Mouse (Mus musculus) spleen, adult 2 months (tissue): ENCODE measurements around the gene Epas1. TPM values are rescaled to one million over a fixed set of nuclear protein-coding genes. Genes with fewer than 3 reads are reported as not detected.

Experiments
- DNase-seq, 2 experiments: peaks; one replicate each; pipeline versions ENCODE4 v3.0.0 to v3.0.0-alpha.2; 2012 to 2021; ENCODE audit warnings: low spot score in 2 of 2, low read depth in 1 of 2
- H3K27ac ChIP-seq: fragments of 200-500 bp; 2 replicates; pipeline ENCODE4 v1.5.1; 2012; ENCODE audit warnings: low read length, inconsistent platforms; ENCODE audit not compliant: insufficient read depth
- H3K27me3 ChIP-seq: fragments of 200-500 bp; 2 replicates; pipeline ENCODE4 v1.6.1; 2012; ENCODE audit warnings: mild to moderate bottlenecking, moderate library complexity, low read length, inconsistent platforms; ENCODE audit not compliant: control insufficient read depth, insufficient read depth
- H3K36me3 ChIP-seq: fragments of 200-500 bp; 2 replicates; pipeline ENCODE4 v1.6.1; 2012; ENCODE audit warnings: mild to moderate bottlenecking, low read length, inconsistent platforms; ENCODE audit not compliant: control insufficient read depth, insufficient read depth
- H3K4me1 ChIP-seq: fragments of 200-500 bp; 2 replicates; pipeline ENCODE4 v1.6.1; 2011; ENCODE audit warnings: inconsistent platforms; ENCODE audit not compliant: control insufficient read depth, insufficient read depth, insufficient read length
- H3K4me3 ChIP-seq: fragments of 200-500 bp; 2 replicates; pipeline ENCODE4 v1.5.1; 2011; ENCODE audit warnings: mild to moderate bottlenecking, inconsistent platforms; ENCODE audit not compliant: insufficient read depth, insufficient read length; ENCODE audit errors: extremely low read depth
- CTCF ChIP-seq: fragments of 200-500 bp; IDR thresholded peaks from 2 replicates; pipeline ENCODE4 v1.5.1; 2011; ENCODE audit warnings: mild to moderate bottlenecking, inconsistent platforms; ENCODE audit not compliant: insufficient read depth, insufficient read length, insufficient replicate concordance; ENCODE audit errors: extremely low read depth
- POLR2A ChIP-seq: fragments of 200-500 bp; IDR thresholded peaks from 2 replicates; pipeline ENCODE4 v1.6.1; 2011; ENCODE audit warnings: low read depth, low read length, inconsistent platforms
- WGBS: fragments of 180-500 bp; shearing (Covaris S2); methylation state at CpG from one replicate; pipeline ENCODE4 v1.1.7; 2018; 5-methylcytosine and 5-hydroxymethylcytosine counted together
- polyA plus RNA-seq: library from polyadenylated mRNA; depleted of rRNA; stranded (reverse); fragments of >200 nt; gene quantifications from 2 replicates; pipeline ENCODE4 v1.2.3, GENCODE M21; 2012

Gene Epas1
- polyA plus RNA-seq, 1 experiment = 40.1 TPM

- no peak for DNase-seq
- 58% methylated on average over 4 of the region's 4 CpGs for WGBS
Measured at GRCm38 (mm10) chr17:86733644-86734043, 19.9 kb upstream of the Epas1 start.

DNA sequence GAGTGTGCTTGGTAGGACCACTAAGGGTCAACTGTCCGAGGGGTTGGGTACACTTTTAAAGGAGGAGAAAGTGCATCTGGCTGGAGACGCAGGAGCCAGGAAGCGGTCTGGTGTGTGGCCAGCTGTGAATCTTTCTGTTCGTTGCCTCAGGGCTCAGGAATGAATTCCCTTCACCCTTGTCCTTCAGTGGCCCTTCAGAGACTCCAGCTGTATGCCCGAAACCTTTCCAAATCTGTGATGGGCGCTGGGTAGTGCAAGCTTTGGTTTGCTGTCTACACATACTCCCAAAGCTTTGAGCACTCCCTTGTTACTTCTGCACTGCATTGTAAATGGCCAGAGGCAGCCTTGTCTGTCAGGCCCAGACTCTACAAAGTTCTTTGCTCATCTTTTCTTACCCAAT is 15.0 kb upstream of the Epas1 start:
- 82% methylated on average over 6 of the region's 6 CpGs for WGBS
- DNase-seq = no peak

More at GRCm38 (mm10) chr17:86733644-86734043, 19.9 kb upstream of the Epas1 start:
- Histone ChIP-seq H3K36me3 (no peaks in the 10 kb centered on the region), H3K4me1 (peaks cover 10% of the 10 kb centered on the region; the same call in 1 of the 2 replicates), H3K4me3 (no peak overlapping the region), H3K27ac (no peak overlapping the region), H3K27me3 (no peaks in the 10 kb centered on the region)
- TF ChIP-seq POLR2A = no peak
- TF ChIP-seq CTCF = no peak

DNA sequence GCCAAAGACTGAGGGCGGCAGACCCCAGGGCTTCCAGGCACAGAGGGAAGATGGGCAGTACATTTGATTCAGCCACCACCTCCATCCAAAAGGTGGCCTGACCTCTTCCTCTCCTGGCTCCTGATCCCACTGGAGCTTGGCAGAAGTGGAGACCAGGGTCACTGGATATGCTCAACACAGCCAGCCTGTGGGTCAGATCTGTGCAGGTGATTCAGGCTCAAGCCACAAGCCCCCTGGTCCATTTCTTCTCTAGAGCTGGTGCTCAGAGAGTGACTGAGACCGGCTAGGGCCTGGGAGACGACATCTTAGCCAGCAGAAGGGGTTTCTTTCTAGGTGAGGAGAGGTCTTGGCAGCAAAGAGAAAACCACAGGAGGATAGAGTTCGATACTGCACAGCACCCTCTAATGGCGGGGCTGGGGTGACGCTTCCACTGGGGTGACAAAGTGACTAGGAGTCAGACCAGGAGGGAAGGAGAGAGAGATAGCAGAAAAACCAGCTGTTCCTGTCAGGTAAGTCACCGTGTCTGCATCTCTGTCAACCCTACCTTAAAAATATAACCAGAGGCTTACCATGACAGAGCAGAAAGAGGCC is 10.1 kb upstream of the Epas1 start:
- 76% methylated on average over 7 of the region's 7 CpGs for WGBS
- Histone ChIP-seq H3K27ac (no peak overlapping the region), H3K27me3 (no peaks in the 10 kb centered on the region), H3K4me3 (no peak overlapping the region), H3K36me3 (no peaks in the 10 kb centered on the region), H3K4me1 (no peaks in the 10 kb centered on the region)
- no peak for DNase-seq
- peak; percentile 10; the same call in 1 of the 2 replicates for TF ChIP-seq CTCF
- TF ChIP-seq POLR2A = no peak

More for the DNA sequence above, 15.0 kb upstream of the Epas1 start:
- Histone ChIP-seq H3K4me3 (no peak overlapping the region), H3K4me1 (no peaks in the 10 kb centered on the region), H3K36me3 (no peaks in the 10 kb centered on the region), H3K27me3 (no peaks in the 10 kb centered on the region), H3K27ac (no peak overlapping the region)
- TF ChIP-seq POLR2A (no peak), CTCF (no peak)

- Histone ChIP-seq H3K27ac (no peak overlapping the region), H3K4me3 (no peak overlapping the region), H3K36me3 (no peaks in the 10 kb centered on the region), H3K27me3 (no peaks in the 10 kb centered on the region), H3K4me1 (no peaks in the 10 kb centered on the region)
- WGBS = 74% methylated on average over 6 of the region's 6 CpGs
- TF ChIP-seq POLR2A (no peak), CTCF (no peak)
- no peak for DNase-seq
Measured at GRCm38 (mm10) chr17:86744943-86745342, 8.6 kb upstream of the Epas1 start.

GRCm38 (mm10) chr17:86751373-86751871 is 2.1 kb upstream of the Epas1 start:
- DNase-seq = no peak
- 94% methylated on average over 10 of the region's 10 CpGs for WGBS
- H3K36me3 ChIP-seq = no peaks in the 10 kb centered on the region
- peaks cover 7% of the 10 kb centered on the region for H3K4me1 ChIP-seq
- no peak overlapping the region for H3K4me3 ChIP-seq
- no peak overlapping the region for H3K27ac ChIP-seq
- TF ChIP-seq POLR2A (no peak), CTCF (no peak)
- H3K27me3 ChIP-seq = peaks cover 18% of the 10 kb centered on the region

DNA sequence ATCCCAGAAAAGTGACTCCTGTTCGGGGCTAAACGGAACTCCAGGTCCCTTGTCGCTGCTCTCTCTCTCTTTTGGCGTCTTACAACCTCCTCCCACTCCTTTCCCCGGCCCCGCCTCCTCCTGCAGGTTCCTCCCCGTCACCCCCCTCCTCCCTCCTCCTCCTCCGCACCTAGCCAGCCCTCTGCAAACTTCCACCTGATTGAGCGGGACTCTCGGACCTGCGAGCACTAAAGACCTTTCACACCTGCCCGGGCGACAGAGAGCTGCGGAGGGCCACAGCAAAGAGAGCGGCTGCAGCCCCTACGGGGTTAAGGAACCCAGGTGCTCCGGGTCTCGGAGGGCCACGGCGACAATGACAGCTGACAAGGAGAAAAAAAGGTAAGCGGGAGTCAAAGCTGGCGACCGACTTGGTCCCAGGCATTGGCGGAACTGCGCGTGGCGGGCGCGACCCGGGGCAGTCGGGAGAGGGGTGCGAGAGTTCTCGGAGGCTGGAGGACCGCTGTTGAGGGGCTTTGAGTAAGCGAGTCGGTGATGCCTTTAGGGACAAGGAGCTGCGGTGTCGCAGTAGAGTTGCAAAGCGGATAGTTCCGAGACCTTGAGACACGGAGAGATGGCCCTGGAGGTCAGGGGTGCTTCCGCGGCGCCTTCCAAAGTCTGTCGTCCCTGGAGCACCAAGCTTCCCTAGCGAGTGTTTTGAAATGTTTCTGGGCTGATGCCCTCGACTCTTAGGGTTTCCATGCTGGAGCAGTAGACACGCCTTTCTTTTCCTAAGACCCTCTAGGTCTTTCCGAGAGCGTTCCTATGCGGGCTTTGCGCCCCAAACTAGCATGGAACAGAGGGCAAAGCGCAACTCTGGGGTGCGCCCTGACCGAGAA is 668 bp downstream of the Epas1 start:
- H3K27me3 ChIP-seq = peaks cover 18% of the 10 kb centered on the region

More for the DNA sequence above, 668 bp downstream of the Epas1 start:
- H3K4me1 ChIP-seq = peaks cover 7% of the 10 kb centered on the region
- peak overlapping the region; percentile 52; the same call in 1 of the 2 replicates for H3K27ac ChIP-seq
- H3K4me3 ChIP-seq = peak overlapping the region; percentile 75
- H3K36me3 ChIP-seq = no peaks in the 10 kb centered on the region
- peak in 1 of 2 experiments; percentile 49 for DNase-seq
- WGBS = 2% methylated on average over 55 of the region's 55 CpGs
- no peak for TF ChIP-seq POLR2A
- TF ChIP-seq CTCF = no peak
